Mouse (Mus musculus) C2C12 (cell line): ENCODE measurements at regions not wholly inside any gene's neighbourhood (a gene's known extent, or its start where the extent isn't known, plus 50 kb on each side); places are given as distances from the start of the nearest gene placed in this dataset.

Experiments used
- CEBPB ChIP-seq: IDR thresholded peaks from one replicate; pipeline ENCODE4 v1.6.1; 2011; ENCODE audit warnings: low read depth, mild to moderate bottlenecking, control low read depth, moderate library complexity
- CTCF ChIP-seq: IDR thresholded peaks from one replicate; pipeline ENCODE4 v1.5.1; 2011; ENCODE audit not compliant: control insufficient read depth, insufficient read depth, insufficient read length
- FOSL1 ChIP-seq: IDR thresholded peaks from one replicate; pipeline ENCODE4 v1.8.0; 2011; ENCODE audit warnings: mild to moderate bottlenecking, low read length; ENCODE audit not compliant: poor library complexity, insufficient read depth, severe bottlenecking
- MAX ChIP-seq: IDR thresholded peaks from one replicate; pipeline ENCODE4 v1.6.1; 2011; ENCODE audit warnings: mild to moderate bottlenecking, control low read depth
- MYOD1 ChIP-seq: IDR thresholded peaks from one replicate; pipeline ENCODE4 v1.6.1; 2011; ENCODE audit warnings: low read depth; ENCODE audit not compliant: control insufficient read depth, insufficient read length
- MYOG ChIP-seq: IDR thresholded peaks from one replicate; pipeline ENCODE4 v1.6.1; 2011; ENCODE audit not compliant: control insufficient read depth, insufficient read length; ENCODE audit errors: extremely low read depth
- USF1 ChIP-seq: IDR thresholded peaks from one replicate; pipeline ENCODE4 v1.6.1; 2011; ENCODE audit warnings: low read depth, mild to moderate bottlenecking, control low read depth, moderate library complexity

DNA sequence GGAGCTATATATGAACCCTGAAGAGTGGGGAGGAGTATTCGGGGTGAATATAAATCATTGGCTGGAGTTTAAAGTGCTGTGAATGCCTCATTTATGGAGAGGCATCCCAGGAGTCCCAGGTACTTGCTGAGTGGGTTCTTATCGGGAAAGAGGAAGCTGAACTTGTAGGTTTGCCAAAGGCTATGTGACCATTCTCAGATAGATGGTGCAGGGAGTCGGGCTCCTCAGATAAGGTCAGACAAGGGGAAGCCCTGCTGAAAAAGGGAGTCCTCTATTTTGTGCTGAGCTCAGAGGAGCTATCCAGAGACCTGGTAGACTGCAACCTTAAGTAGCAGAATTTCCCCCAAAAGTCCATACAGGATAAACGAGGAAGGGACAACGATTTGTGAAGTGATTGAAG is 399.8 kb downstream of the Pik3r1 start:
- TF ChIP-seq CTCF = no peak
- TF ChIP-seq FOSL1 = no peak
- TF ChIP-seq MYOG = no peak
- TF ChIP-seq MYOD1 = no peak
- TF ChIP-seq MAX = no peak
- no peak for TF ChIP-seq USF1
- TF ChIP-seq CEBPB = no peak
